Mouse (Mus musculus): ENCODE results near the gene Cuta. TPM values are rescaled to one million over a fixed set of nuclear protein-coding genes. Genes with fewer than 3 reads are reported as not detected.
A peak's percentile ranks its signal among the peaks of the same experiment; 100 is the strongest.

Gene Cuta
- total RNA-seq, 2 experiments from 2014 or later, result 83.7 to 87.0 TPM

- no peak for DNase-seq
Measured at GRCm38 (mm10) chr17:26887926-26888325, 51.4 kb downstream of the Cuta start.

- peak; percentile 82 for DNase-seq
Measured at GRCm38 (mm10) chr17:26886047-26886749, 53.2 kb downstream of the Cuta start.

- DNase-seq, result peak; percentile 75
Measured at GRCm38 (mm10) chr17:26884995-26885926, 54.1 kb downstream of the Cuta start.

Small RNAs within 50 kb of the gene (microRNA-seq; reads per million reads assigned to microRNA genes)
- gene Gm27775 (ENCODE audit: borderline replicate concordance in 2 of 2), result 0 reads per million in 2 experiments
- gene Mir3083 (ENCODE audit: borderline replicate concordance in 2 of 2), result 0.53 to 1.5 reads per million in 2 experiments
- gene Mir6968 (ENCODE audit: borderline replicate concordance in 2 of 2), result 0.74 to 1.1 reads per million in 2 experiments

Other genes starting within 250 kb of the Cuta start
- gene Crebrf, start 223.9 kb downstream of the Cuta start, total RNA-seq (2021), result 10 to 100 TPM; 21.7 to 24.0 TPM
- gene Bnip1, start 158.5 kb downstream of the Cuta start, total RNA-seq (2021), result 10 to 100 TPM; 20.6 to 23.7 TPM
- not detected for gene Nkx2-5, start 94.6 kb downstream of the Cuta start, total RNA-seq (2021)
- gene Kifc5b, start 22.5 kb downstream of the Cuta start, total RNA-seq (2021), result under 1 TPM; 0.31 to 0.56 TPM
- 1 to 10 TPM; 5.1 to 5.9 TPM for gene Phf1, start 6.5 kb downstream of the Cuta start, total RNA-seq (2021)
- gene Syngap1, start 1.7 kb upstream of the Cuta start, total RNA-seq (2021), result 1 to 10 TPM; 2.7 to 4.7 TPM
- gene Zbtb9, start 33.6 kb upstream of the Cuta start, total RNA-seq (2021), result under 1 TPM; 0.43 to 0.92 TPM
- 10 to 100 TPM; 16.9 to 21.0 TPM for gene Bak1, start 89.4 kb upstream of the Cuta start, total RNA-seq (2021)
- gene Itpr3, start 117.7 kb upstream of the Cuta start, total RNA-seq (2021), result 1 to 10 TPM; 1.6 to 2.4 TPM
- gene Uqcc2, start 194.3 kb upstream of the Cuta start, total RNA-seq (2021), result 100 to 1,000 TPM; 356 to 366 TPM
- gene Ip6k3, start 228.2 kb upstream of the Cuta start, total RNA-seq (2021), result 10 to 100 TPM; 73.4 to 94.9 TPM